Mouse (Mus musculus): Measurements from ENCODE around the gene Rbks.

GRCm38 (mm10) chr5:31595868-31596267 is 101.6 kb downstream of the Rbks start:
- TF ChIP-seq ZC3H11A (IDR thresholded peaks at IDR 0.05; ENCODE audit: borderline replicate concordance, low read depth, low read length) (no peak), ZNF384 (IDR thresholded peaks at IDR 0.05; ENCODE audit: low read depth, low read length) (no peak)
